Mouse (Mus musculus): ENCODE results near the gene Ube2l3.

- peak; percentile 29; the same call in 1 of the 2 replicates for TF ChIP-seq CTCF (IDR thresholded peaks at IDR 0.05; ENCODE audit: extremely low read depth, insufficient read depth, low read length)
- peak; percentile 49; the same call in 1 of the 2 replicates for TF ChIP-seq POLR2A (IDR thresholded peaks at IDR 0.05; ENCODE audit: extremely low read depth, insufficient read depth, low read length)
Observed at GRCm38 (mm10) chr16:17146772-17147235, 55.6 kb downstream of the Ube2l3 start, which contains the start of gene Ccdc116.

Measured in cortical plate, adult 2 months (tissue).